Mouse (Mus musculus) kidney, postnatal 0 days (tissue): ENCODE measurements around the gene Avp. TPM values are rescaled to one million over a fixed set of nuclear protein-coding genes. Genes with fewer than 3 reads are reported as not detected.
A peak's percentile ranks its signal among the peaks of the same experiment; 100 is the strongest.

Source experiments
- ATAC-seq: fragments of 200-750 bp; cut with Nextera tagmentation; replicated peaks from 2 replicates; pipeline ENCODE4 v1.8.0; 2017; ENCODE audit warnings: low read depth, moderate number of reproducible peaks, moderate TSS enrichment, moderate library complexity; ENCODE audit not compliant: low FRiP score
- DNase-seq: peaks from one replicate; pipeline ENCODE4 v3.0.0-alpha.2; 2016; ENCODE audit warnings: low spot score
- H3K27ac ChIP-seq: fragments of 300-500 bp; sonication (generic); 2 replicates; pipeline ENCODE4 v1.5.1; 2014; ENCODE audit warnings: mild to moderate bottlenecking
- H3K27me3 ChIP-seq: fragments of 300-500 bp; sonication (generic); 2 replicates; pipeline ENCODE4 v1.6.1; 2014; ENCODE audit warnings: low read length, mixed read lengths; ENCODE audit not compliant: insufficient read depth
- H3K36me3 ChIP-seq: fragments of 300-500 bp; sonication (generic); 2 replicates; pipeline ENCODE4 v1.6.1; 2014; ENCODE audit warnings: low read length, mixed read lengths; ENCODE audit not compliant: insufficient read depth
- H3K4me1 ChIP-seq: fragments of 300-500 bp; sonication (generic); replicated peaks from 2 replicates; pipeline ENCODE4 v1.6.1; 2014; ENCODE audit warnings: antibody characterized with exemption, low read length, mixed read lengths; ENCODE audit not compliant: insufficient read depth
- H3K4me2 ChIP-seq: fragments of 300-500 bp; sonication (generic); 2 replicates; pipeline ENCODE4 v1.6.1; 2014; ENCODE audit warnings: mild to moderate bottlenecking, low read length, moderate library complexity, mixed read lengths
- H3K4me3 ChIP-seq: fragments of 300-500 bp; sonication (generic); replicated peaks from 2 replicates; pipeline ENCODE4 v1.5.1; 2014; ENCODE audit warnings: low read depth, low read length
- H3K9ac ChIP-seq: fragments of 300-500 bp; sonication (generic); 2 replicates; pipeline ENCODE4 v1.6.1; 2014; ENCODE audit warnings: low read depth, low read length
- H3K9me3 ChIP-seq: fragments of 300-500 bp; sonication (generic); replicated peaks from 2 replicates; pipeline ENCODE4 v1.6.1; 2016; ENCODE audit warnings: low read length, inconsistent platforms, mixed read lengths
- CTCF ChIP-seq: IDR thresholded peaks from 2 replicates; pipeline ENCODE4 v1.5.1; 2016; ENCODE audit warnings: antibody characterized with exemption, low read depth, mild to moderate bottlenecking, moderate library complexity
- WGBS: fragments of 180-500 bp; shearing (Covaris S2); extraction: QIAGEN DNeasy Blood & Tissue Kit; methylation state at CpG from one replicate; pipeline ENCODE4 v1.1.7; 2014; 5-methylcytosine and 5-hydroxymethylcytosine counted together
- polyA plus RNA-seq: library from polyadenylated mRNA; unstranded; fragments of >200 nt; fragmentation: Nextera tagmentation; extraction: Ambion mirVana; gene quantifications from 2 replicates; pipeline ENCODE4 v1.2.1, GENCODE M21; 2015

The Avp gene
- not detected in 2 replicates for polyA plus RNA-seq

GRCm38 (mm10) chr2:130582552-130582951 lies at the start of gene Avp:
TSS of gene Avp (minus strand) at chr2:130582554.
- Histone ChIP-seq H3K4me1 (peaks cover 10% of the 10 kb centered on the region), H3K4me2 (no peak within 1 kb of the TSS), H3K9me3 (no peaks in the 10 kb centered on the region), H3K9ac (no peak within 1 kb of the TSS), H3K36me3 (no peaks in the 10 kb centered on the region), H3K27me3 (peaks cover 38% of the 10 kb centered on the region), H3K4me3 (no peak within 1 kb of the TSS), H3K27ac (no peak within 1 kb of the TSS)
- DNase-seq (no peak), ATAC-seq (no peak)
- 42% methylated on average over 10 of the region's 10 CpGs for WGBS
- no peak for TF ChIP-seq CTCF

- Histone ChIP-seq H3K36me3 (peaks cover 10% of the 10 kb centered on the region), H3K4me1 (peaks cover 16% of the 10 kb centered on the region; the same call in 1 of the 2 replicates), H3K27ac (peak within 1 kb of the TSS; percentile 78), H3K9me3 (no peaks in the 10 kb centered on the region), H3K4me2 (peak within 1 kb of the TSS; percentile 80), H3K27me3 (no peaks in the 10 kb centered on the region), H3K9ac (peak within 1 kb of the TSS; percentile 79), H3K4me3 (peak within 1 kb of the TSS; percentile 87)
- under 1% methylated on average over 25 of the region's 25 CpGs for WGBS
- peak; percentile 65 for ATAC-seq
- peak; percentile 93 for DNase-seq
- no peak for TF ChIP-seq CTCF
Observed at GRCm38 (mm10) chr2:130629839-130630203, 47.5 kb upstream of the Avp start, which contains the start of the genes Fastkd5 and Ubox5. TSS of gene Fastkd5 (minus strand) at chr2:130630027. TSS of gene Ubox5 (minus strand) at chr2:130630038.

- DNase-seq, result peak; percentile 27
- Histone ChIP-seq H3K4me3 (peak overlapping the region; percentile 87), H3K27ac (peak overlapping the region; percentile 78), H3K27me3 (no peaks in the 10 kb centered on the region), H3K9ac (peak overlapping the region; percentile 79), H3K4me2 (peak overlapping the region; percentile 80), H3K4me1 (peaks cover 10% of the 10 kb centered on the region; the same call in 1 of the 2 replicates), H3K36me3 (peaks cover 11% of the 10 kb centered on the region), H3K9me3 (no peaks in the 10 kb centered on the region)
- 2% methylated on average over 37 of the region's 37 CpGs for WGBS
- ATAC-seq, result peak; percentile 41; the same call in 1 of the 2 replicates
- no peak for TF ChIP-seq CTCF
Observed at GRCm38 (mm10) chr2:130629080-130629838, 46.9 kb upstream of the Avp start.

- 67% methylated on average over 3 of the region's 3 CpGs for WGBS
- H3K9me3 ChIP-seq, result no peaks in the 10 kb centered on the region
- H3K27ac ChIP-seq, result no peak overlapping the region
- DNase-seq, result no peak
- peaks cover 9% of the 10 kb centered on the region; the same call in 1 of the 2 replicates for H3K36me3 ChIP-seq
- ATAC-seq, result no peak
- H3K27me3 ChIP-seq, result no peaks in the 10 kb centered on the region
- peak overlapping the region; percentile 87; the same call in 1 of the 2 replicates for H3K4me3 ChIP-seq
- no peak overlapping the region for H3K9ac ChIP-seq
- H3K4me1 ChIP-seq, result 0 out of 2 replicates have a peak, but pooled peaks cover 5% of the 10 kb centered on the region
- peak overlapping the region; percentile 80 for H3K4me2 ChIP-seq
- peak; percentile 38; the same call in 1 of the 2 replicates for TF ChIP-seq CTCF
Observed at GRCm38 (mm10) chr2:130628424-130628823, 46.1 kb upstream of the Avp start.

- Histone ChIP-seq H3K4me1 (no peaks in the 10 kb centered on the region), H3K27ac (no peak overlapping the region), H3K36me3 (peaks cover 30% of the 10 kb centered on the region; the same call in 1 of the 2 replicates), H3K9me3 (no peaks in the 10 kb centered on the region), H3K9ac (no peak overlapping the region), H3K4me3 (no peak overlapping the region), H3K4me2 (no peak overlapping the region), H3K27me3 (no peaks in the 10 kb centered on the region)
- 85% methylated on average over 7 of the region's 7 CpGs for WGBS
- TF ChIP-seq CTCF, result no peak
- DNase-seq, result no peak
- 0 out of 2 replicates have a peak, but pooled peaks have one; percentile 54 for ATAC-seq
Observed at GRCm38 (mm10) chr2:130618972-130619371, 36.6 kb upstream of the Avp start.

- H3K4me3 ChIP-seq, result no peak overlapping the region
- H3K4me2 ChIP-seq, result no peak overlapping the region
- H3K27me3 ChIP-seq, result no peaks in the 10 kb centered on the region
- no peak overlapping the region for H3K9ac ChIP-seq
- DNase-seq, result no peak
- TF ChIP-seq CTCF, result peak; percentile 63
- 75% methylated on average over 3 of the region's 3 CpGs for WGBS
- no peaks in the 10 kb centered on the region for H3K4me1 ChIP-seq
- H3K27ac ChIP-seq, result no peak overlapping the region
- H3K9me3 ChIP-seq, result no peaks in the 10 kb centered on the region
- H3K36me3 ChIP-seq, result peaks cover 21% of the 10 kb centered on the region; the same call in 1 of the 2 replicates
- no peak for ATAC-seq
Observed at GRCm38 (mm10) chr2:130613091-130613490, 30.7 kb upstream of the Avp start.
